Mouse (Mus musculus): ENCODE data around the gene Lipc. TPM values are rescaled to one million over a fixed set of nuclear protein-coding genes. Genes with fewer than 3 reads are reported as not detected.
A peak's percentile ranks its signal among the peaks of the same experiment; 100 is the strongest.
"Not testable (repeated sequence)": the region's sequence is repeated elsewhere in the genome, so short reads cannot be mapped to it uniquely, and the experiment has no call there.

Gene Lipc
- polyA plus RNA-seq, 1 experiment from 2014 or later: not detected

- ATAC-seq (ENCODE audit: low FRiP score): no peak
- no peak overlapping the region for H3K4me3 ChIP-seq (ENCODE audit: low read depth, low read length)
- H3K27me3 ChIP-seq (ENCODE audit: control insufficient read depth, insufficient read depth, low read length): no peaks in the 10 kb centered on the region
- DNase-seq (ENCODE audit: low spot score): no peak
- WGBS: 88% methylated on average over 4 of the region's 4 CpGs
- H3K4me2 ChIP-seq (replicated peaks; ENCODE audit: low read depth, low read length): no peak overlapping the region
- H3K9me3 ChIP-seq (ENCODE audit: control insufficient read depth, low read length): no peaks in the 10 kb centered on the region
- H3K9ac ChIP-seq (ENCODE audit: low read depth, low read length): no peak overlapping the region
- no peak overlapping the region for H3K27ac ChIP-seq (ENCODE audit: low read depth, low read length)
- no peaks in the 10 kb centered on the region for H3K36me3 ChIP-seq (ENCODE audit: control insufficient read depth, insufficient read depth, low read length)
- H3K4me1 ChIP-seq (replicated peaks; ENCODE audit: control insufficient read depth, insufficient read depth, low read length): no peaks in the 10 kb centered on the region
These were observed 81.7 kb downstream of the Lipc start for GRCm38 (mm10) chr9:70870326-70870725.

DNA sequence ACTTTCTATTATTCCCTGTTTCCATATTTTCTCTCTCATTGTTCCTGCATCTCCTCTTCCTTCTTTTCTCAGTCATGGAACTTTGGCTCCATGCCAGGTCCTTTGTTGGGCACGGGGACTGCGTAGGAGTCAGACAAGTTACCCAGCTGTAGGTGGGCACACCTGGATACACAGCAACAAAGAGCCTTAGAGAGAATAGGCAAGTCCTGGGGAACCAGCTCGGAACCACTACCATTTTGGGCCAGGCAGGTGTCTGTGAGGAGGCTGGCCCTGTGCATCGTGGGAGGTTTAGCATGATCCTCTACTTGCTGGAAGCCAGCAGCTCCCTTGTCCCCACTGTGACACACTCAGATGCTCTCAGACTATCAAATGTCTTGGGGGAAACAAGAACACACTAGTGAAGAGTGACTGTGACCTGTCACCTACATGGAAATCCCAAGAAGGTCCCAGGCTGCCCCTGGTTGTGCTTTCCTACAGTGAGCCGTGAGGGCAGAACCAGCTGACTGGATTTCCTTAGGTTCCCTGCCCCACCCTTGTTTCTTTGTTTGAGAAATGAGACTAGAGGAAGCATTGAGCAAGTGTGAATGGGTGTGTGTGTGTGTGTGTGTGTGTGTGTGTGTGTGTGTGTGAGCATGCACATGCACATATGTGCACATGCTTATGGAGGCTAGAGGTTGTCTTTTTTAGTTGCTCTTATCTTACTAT, 82.7 kb downstream of the Lipc start:
- H3K4me3 ChIP-seq (ENCODE audit: low read depth, low read length): no peak overlapping the region
- H3K27ac ChIP-seq (ENCODE audit: low read depth, low read length): no peak overlapping the region
- DNase-seq (ENCODE audit: low spot score): no peak
- H3K4me2 ChIP-seq (replicated peaks; ENCODE audit: low read depth, low read length): no peak overlapping the region
- H3K9ac ChIP-seq (ENCODE audit: low read depth, low read length): no peak overlapping the region
- 88% methylated on average over 5 of the region's 5 CpGs for WGBS
- H3K9me3 ChIP-seq (ENCODE audit: control insufficient read depth, low read length): no peaks in the 10 kb centered on the region
- H3K36me3 ChIP-seq (ENCODE audit: control insufficient read depth, insufficient read depth, low read length): no peaks in the 10 kb centered on the region
- ATAC-seq (ENCODE audit: low FRiP score): no peak
- no peaks in the 10 kb centered on the region for H3K27me3 ChIP-seq (ENCODE audit: control insufficient read depth, insufficient read depth, low read length)
- H3K4me1 ChIP-seq (replicated peaks; ENCODE audit: control insufficient read depth, insufficient read depth, low read length): no peaks in the 10 kb centered on the region

- no peak overlapping the region for H3K9ac ChIP-seq (ENCODE audit: low read depth, low read length)
- ATAC-seq (ENCODE audit: low FRiP score) (no peak), DNase-seq (ENCODE audit: low spot score) (no peak)
- no peak overlapping the region for H3K4me3 ChIP-seq (ENCODE audit: low read depth, low read length)
- no peak overlapping the region for H3K4me2 ChIP-seq (replicated peaks; ENCODE audit: low read depth, low read length)
- no peaks in the 10 kb centered on the region; the same call in 1 of the 2 replicates for H3K4me1 ChIP-seq (replicated peaks; ENCODE audit: control insufficient read depth, insufficient read depth, low read length)
- H3K9me3 ChIP-seq (ENCODE audit: control insufficient read depth, low read length): no peaks in the 10 kb centered on the region
- no peak overlapping the region for H3K27ac ChIP-seq (ENCODE audit: low read depth, low read length)
- WGBS: 90% methylated on average over 4 of the region's 4 CpGs
- H3K27me3 ChIP-seq (ENCODE audit: control insufficient read depth, insufficient read depth, low read length): no peaks in the 10 kb centered on the region
- no peaks in the 10 kb centered on the region for H3K36me3 ChIP-seq (ENCODE audit: control insufficient read depth, insufficient read depth, low read length)
These were observed 84.6 kb downstream of the Lipc start for GRCm38 (mm10) chr9:70867381-70867780.

DNA sequence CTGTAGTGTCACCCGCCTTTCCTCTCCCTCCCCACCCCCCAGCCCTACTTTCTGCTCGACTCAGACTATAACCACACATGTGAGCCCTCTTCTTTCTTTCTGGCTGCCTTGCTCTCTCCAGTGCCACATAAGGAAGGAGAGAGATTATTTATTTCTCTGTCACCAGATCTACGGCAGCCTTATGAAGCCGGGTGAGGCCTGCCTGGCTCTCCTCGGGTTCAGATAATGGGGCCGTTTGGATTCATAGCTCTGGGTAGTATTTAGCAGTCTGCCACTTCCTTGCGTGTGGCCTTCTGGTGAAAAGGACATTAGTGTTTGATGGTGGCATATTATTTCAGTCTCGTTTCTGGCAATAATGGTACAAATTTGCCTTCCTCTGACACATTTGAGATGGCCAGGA, 88.0 kb downstream of the Lipc start:
- H3K27ac ChIP-seq (ENCODE audit: low read depth, low read length): no peak overlapping the region
- H3K36me3 ChIP-seq (ENCODE audit: control insufficient read depth, insufficient read depth, low read length): no peaks in the 10 kb centered on the region
- H3K9me3 ChIP-seq (ENCODE audit: control insufficient read depth, low read length): no peaks in the 10 kb centered on the region
- ATAC-seq (ENCODE audit: low FRiP score) (no peak), DNase-seq (ENCODE audit: low spot score) (no peak)
- H3K4me1 ChIP-seq (replicated peaks; ENCODE audit: control insufficient read depth, insufficient read depth, low read length): no peaks in the 10 kb centered on the region; the same call in 1 of the 2 replicates
- 72% methylated on average over 8 of the region's 8 CpGs for WGBS
- H3K9ac ChIP-seq (ENCODE audit: low read depth, low read length): no peak overlapping the region
- H3K4me2 ChIP-seq (replicated peaks; ENCODE audit: low read depth, low read length): no peak overlapping the region
- no peak overlapping the region for H3K4me3 ChIP-seq (ENCODE audit: low read depth, low read length)
- no peaks in the 10 kb centered on the region for H3K27me3 ChIP-seq (ENCODE audit: control insufficient read depth, insufficient read depth, low read length)

- no peak overlapping the region for H3K9ac ChIP-seq (ENCODE audit: low read depth, low read length)
- ATAC-seq (ENCODE audit: low FRiP score): no peak
- 29% methylated on average over 8 of the region's 8 CpGs for WGBS
- H3K27ac ChIP-seq (ENCODE audit: low read depth, low read length): no peak overlapping the region
- H3K36me3 ChIP-seq (ENCODE audit: control insufficient read depth, insufficient read depth, low read length): no peaks in the 10 kb centered on the region
- no peak overlapping the region for H3K4me2 ChIP-seq (replicated peaks; ENCODE audit: low read depth, low read length)
- no peaks in the 10 kb centered on the region for H3K9me3 ChIP-seq (ENCODE audit: control insufficient read depth, low read length)
- no peak overlapping the region for H3K4me3 ChIP-seq (ENCODE audit: low read depth, low read length)
- H3K4me1 ChIP-seq (replicated peaks; ENCODE audit: control insufficient read depth, insufficient read depth, low read length): no peaks in the 10 kb centered on the region; the same call in 1 of the 2 replicates
- peak; percentile 20 for DNase-seq (ENCODE audit: low spot score)
- H3K27me3 ChIP-seq (ENCODE audit: control insufficient read depth, insufficient read depth, low read length): no peaks in the 10 kb centered on the region
These were observed 88.7 kb downstream of the Lipc start for GRCm38 (mm10) chr9:70863299-70863698.

- Histone ChIP-seq H3K27ac (ENCODE audit: low read depth, low read length) (no peak overlapping the region), H3K4me3 (ENCODE audit: low read depth, low read length) (no peak overlapping the region), H3K4me1 (replicated peaks; ENCODE audit: control insufficient read depth, insufficient read depth, low read length) (no peaks in the 10 kb centered on the region; the same call in 1 of the 2 replicates), H3K9ac (ENCODE audit: low read depth, low read length) (no peak overlapping the region), H3K27me3 (ENCODE audit: control insufficient read depth, insufficient read depth, low read length) (no peaks in the 10 kb centered on the region), H3K4me2 (replicated peaks; ENCODE audit: low read depth, low read length) (no peak overlapping the region), H3K9me3 (ENCODE audit: control insufficient read depth, low read length) (no peaks in the 10 kb centered on the region), H3K36me3 (ENCODE audit: control insufficient read depth, insufficient read depth, low read length) (no peaks in the 10 kb centered on the region)
- DNase-seq (ENCODE audit: low spot score): no peak
- no peak for ATAC-seq (ENCODE audit: low FRiP score)
- 61% methylated on average over 5 of the region's 5 CpGs for WGBS
These were observed 92.8 kb downstream of the Lipc start for GRCm38 (mm10) chr9:70859233-70859632.

- no peak for ATAC-seq (ENCODE audit: low FRiP score)
- no peak for DNase-seq (ENCODE audit: low spot score)
- H3K36me3 ChIP-seq (ENCODE audit: control insufficient read depth, insufficient read depth, low read length): no peaks in the 10 kb centered on the region
- no peaks in the 10 kb centered on the region for H3K9me3 ChIP-seq (ENCODE audit: control insufficient read depth, low read length)
- H3K27me3 ChIP-seq (ENCODE audit: control insufficient read depth, insufficient read depth, low read length): no peaks in the 10 kb centered on the region
- H3K27ac ChIP-seq (ENCODE audit: low read depth, low read length): no peak overlapping the region
- H3K4me2 ChIP-seq (replicated peaks; ENCODE audit: low read depth, low read length): no peak overlapping the region
- no peak overlapping the region for H3K4me3 ChIP-seq (ENCODE audit: low read depth, low read length)
- no peaks in the 10 kb centered on the region for H3K4me1 ChIP-seq (replicated peaks; ENCODE audit: control insufficient read depth, insufficient read depth, low read length)
- no peak overlapping the region for H3K9ac ChIP-seq (ENCODE audit: low read depth, low read length)
- whole genome bisulfite sequencing: 85% methylated on average over 6 of the region's 6 CpGs
These were observed 96.2 kb downstream of the Lipc start for GRCm38 (mm10) chr9:70855868-70856267.

- Histone ChIP-seq H3K9me3 (ENCODE audit: control insufficient read depth, low read length) (no peaks in the 10 kb centered on the region), H3K36me3 (ENCODE audit: control insufficient read depth, insufficient read depth, low read length) (no peaks in the 10 kb centered on the region), H3K4me2 (replicated peaks; ENCODE audit: low read depth, low read length) (no peak overlapping the region), H3K27ac (ENCODE audit: low read depth, low read length) (no peak overlapping the region), H3K27me3 (ENCODE audit: control insufficient read depth, insufficient read depth, low read length) (no peaks in the 10 kb centered on the region), H3K4me1 (replicated peaks; ENCODE audit: control insufficient read depth, insufficient read depth, low read length) (no peaks in the 10 kb centered on the region), H3K4me3 (ENCODE audit: low read depth, low read length) (no peak overlapping the region), H3K9ac (ENCODE audit: low read depth, low read length) (no peak overlapping the region)
- WGBS: 80% methylated on average over 6 of the region's 6 CpGs
- ATAC-seq (ENCODE audit: low FRiP score) (no peak), DNase-seq (ENCODE audit: low spot score) (no peak)
These were observed 97.1 kb downstream of the Lipc start for GRCm38 (mm10) chr9:70854950-70855349.

GRCm38 (mm10) chr9:70853081-70853480, 98.9 kb downstream of the Lipc start:
- not testable (repeated sequence) for H3K9me3 ChIP-seq (ENCODE audit: control insufficient read depth, low read length); H3K36me3 ChIP-seq (ENCODE audit: control insufficient read depth, insufficient read depth, low read length); H3K4me3 ChIP-seq (ENCODE audit: low read depth, low read length); H3K27ac ChIP-seq (ENCODE audit: low read depth, low read length); H3K9ac ChIP-seq (ENCODE audit: low read depth, low read length); DNase-seq (ENCODE audit: low spot score); H3K4me2 ChIP-seq (replicated peaks; ENCODE audit: low read depth, low read length); H3K27me3 ChIP-seq (ENCODE audit: control insufficient read depth, insufficient read depth, low read length); ATAC-seq (ENCODE audit: low FRiP score); H3K4me1 ChIP-seq (replicated peaks; ENCODE audit: control insufficient read depth, insufficient read depth, low read length)
- WGBS: 92% methylated on average over 15 of the region's 15 CpGs
